Mouse (Mus musculus): ENCODE measurements around the gene Kcne1. TPM values are rescaled to one million over a fixed set of nuclear protein-coding genes. Genes with fewer than 3 reads are reported as not detected.

Gene Kcne1
- 34.3 and 37.4 TPM in 2 replicates for polyA plus RNA-seq (2012; rRNA removed)

DNA sequence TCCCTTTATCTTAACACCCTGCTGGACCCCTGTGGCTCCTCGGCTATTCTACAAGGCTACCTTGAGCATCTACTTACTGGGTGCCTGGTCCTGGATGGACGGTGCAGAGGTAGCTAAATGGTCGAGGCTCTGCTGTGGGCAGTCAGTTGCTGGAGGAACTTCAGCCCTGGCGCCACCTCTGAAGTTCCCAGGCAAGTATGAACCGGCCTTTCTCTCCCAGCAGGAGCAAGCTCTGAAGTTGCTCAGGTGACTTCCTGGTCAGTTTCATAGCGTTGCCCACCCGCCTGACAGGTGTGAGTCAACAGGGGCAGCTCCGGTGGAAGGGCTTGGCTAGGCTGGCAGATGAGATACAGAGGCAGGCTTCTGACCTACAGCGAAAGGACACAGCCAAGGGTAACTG, at the start of gene Kcne1:
Gene Kcne1, minus strand, starts transcription at position 240 of the 400 bp plus-strand sequence.
- DNase-seq = no peak
- Histone ChIP-seq H3K4me1 (ENCODE audit: control insufficient read depth, insufficient read depth, low read length) (no peaks in the 10 kb centered on the region), H3K27ac (ENCODE audit: insufficient read depth, low read depth, low read length) (no peak within 1 kb of the TSS), H3K36me3 (ENCODE audit: control insufficient read depth, insufficient read depth, low read length) (no peaks in the 10 kb centered on the region), H3K4me3 (ENCODE audit: insufficient read depth, low read depth, low read length) (no peak within 1 kb of the TSS), H3K27me3 (replicated peaks; ENCODE audit: control insufficient read depth, insufficient read depth, low read length) (no peaks in the 10 kb centered on the region)
- no peak for TF ChIP-seq CTCF (conservative IDR thresholded peaks at IDR 0.05; ENCODE audit: insufficient read depth, insufficient read length, low read depth, low read length)
- TF ChIP-seq POLR2A (IDR thresholded peaks at IDR 0.05; ENCODE audit: low read depth, low read length) = no peak
- 44% methylated on average over 9 of the region's 9 CpGs for WGBS

DNA sequence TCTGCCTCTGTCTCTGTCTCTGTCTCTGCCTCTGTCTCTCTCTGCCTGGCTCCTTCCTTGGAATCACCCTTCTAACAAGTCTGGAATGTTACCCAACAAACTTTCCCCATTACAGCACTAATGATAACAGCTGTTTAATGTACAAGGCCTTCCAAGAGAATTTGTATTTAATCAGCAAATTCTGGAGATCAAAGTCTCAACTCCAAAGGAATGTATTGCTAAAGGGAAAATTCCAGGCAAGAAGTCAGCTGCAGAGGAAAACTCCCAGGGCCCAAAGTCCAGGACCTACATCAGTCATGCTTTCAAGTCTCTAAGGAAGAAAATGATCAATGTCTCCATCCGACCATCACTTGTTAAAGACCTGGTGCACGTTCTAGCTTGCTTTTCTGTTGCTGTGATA, 48.6 kb upstream of the Kcne1 start:
- H3K36me3 ChIP-seq (ENCODE audit: control insufficient read depth, insufficient read depth, low read length) = no peaks in the 10 kb centered on the region
- 28% methylated on average over 2 of the region's 2 CpGs for whole genome bisulfite sequencing
- no peaks in the 10 kb centered on the region for H3K27me3 ChIP-seq (replicated peaks; ENCODE audit: control insufficient read depth, insufficient read depth, low read length)
- H3K4me1 ChIP-seq (ENCODE audit: control insufficient read depth, insufficient read depth, low read length) = peaks cover 26% of the 10 kb centered on the region
- TF ChIP-seq CTCF (conservative IDR thresholded peaks at IDR 0.05; ENCODE audit: insufficient read depth, insufficient read length, low read depth, low read length) = no peak
- TF ChIP-seq POLR2A (IDR thresholded peaks at IDR 0.05; ENCODE audit: low read depth, low read length) = no peak
- peak overlapping the region; percentile 94 for H3K27ac ChIP-seq (ENCODE audit: insufficient read depth, low read depth, low read length)
- DNase-seq = peak; percentile 89
- no peak overlapping the region for H3K4me3 ChIP-seq (ENCODE audit: insufficient read depth, low read depth, low read length)

DNA sequence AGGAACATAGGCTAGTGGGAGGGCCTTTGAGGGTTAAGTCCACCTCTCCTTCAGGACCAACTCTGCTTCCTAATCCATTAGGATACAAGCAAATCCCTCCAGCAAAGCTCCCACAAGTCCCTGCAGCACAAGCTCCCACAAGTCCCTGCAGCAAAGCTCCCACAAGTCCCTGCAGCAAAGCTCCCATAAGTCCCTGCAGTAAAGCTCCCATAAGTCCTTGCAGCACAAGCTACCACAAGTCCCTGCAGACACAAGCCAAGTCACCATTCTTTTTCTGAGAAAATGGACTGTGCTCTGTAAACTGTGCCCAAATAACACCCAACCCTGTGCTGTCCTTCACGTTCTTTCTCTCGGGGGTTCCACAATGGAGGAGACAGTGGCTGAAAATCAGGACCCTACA, 44.9 kb upstream of the Kcne1 start:
- Histone ChIP-seq H3K4me1 (ENCODE audit: control insufficient read depth, insufficient read depth, low read length) (peaks cover 26% of the 10 kb centered on the region), H3K4me3 (ENCODE audit: insufficient read depth, low read depth, low read length) (no peak overlapping the region), H3K36me3 (ENCODE audit: control insufficient read depth, insufficient read depth, low read length) (no peaks in the 10 kb centered on the region), H3K27ac (ENCODE audit: insufficient read depth, low read depth, low read length) (no peak overlapping the region), H3K27me3 (replicated peaks; ENCODE audit: control insufficient read depth, insufficient read depth, low read length) (no peaks in the 10 kb centered on the region)
- DNase-seq = no peak
- no peak for TF ChIP-seq POLR2A (IDR thresholded peaks at IDR 0.05; ENCODE audit: low read depth, low read length)
- 95% methylated on average over 2 of the region's 2 CpGs for WGBS

DNA sequence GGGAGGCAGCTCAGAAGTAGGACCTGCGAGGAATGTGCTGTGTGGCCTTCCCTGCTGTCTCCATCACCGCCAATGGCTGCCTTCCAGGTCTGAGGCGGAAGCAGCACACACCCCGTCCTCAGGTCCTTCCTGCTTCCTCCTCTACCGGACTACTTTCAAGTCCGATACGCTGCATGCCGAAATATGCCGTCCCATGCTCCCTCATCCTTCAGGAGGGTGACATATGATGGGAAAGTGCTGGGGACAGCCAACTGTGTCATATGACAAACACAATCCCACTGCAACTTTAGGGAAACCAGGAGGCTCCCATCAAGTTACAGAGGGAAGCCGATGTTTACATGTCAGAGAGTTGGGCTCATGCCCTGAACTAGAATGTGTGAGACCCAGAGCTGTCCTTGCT, 43.8 kb upstream of the Kcne1 start:
- TF ChIP-seq CTCF (conservative IDR thresholded peaks at IDR 0.05; ENCODE audit: insufficient read depth, insufficient read length, low read depth, low read length) (no peak), POLR2A (IDR thresholded peaks at IDR 0.05; ENCODE audit: low read depth, low read length) (no peak)
- Histone ChIP-seq H3K27ac (ENCODE audit: insufficient read depth, low read depth, low read length) (no peak overlapping the region), H3K36me3 (ENCODE audit: control insufficient read depth, insufficient read depth, low read length) (no peaks in the 10 kb centered on the region), H3K27me3 (replicated peaks; ENCODE audit: control insufficient read depth, insufficient read depth, low read length) (no peaks in the 10 kb centered on the region), H3K4me1 (ENCODE audit: control insufficient read depth, insufficient read depth, low read length) (peaks cover 19% of the 10 kb centered on the region), H3K4me3 (ENCODE audit: insufficient read depth, low read depth, low read length) (no peak overlapping the region)
- peak; percentile 51 for DNase-seq
- 53% methylated on average over 10 of the region's 10 CpGs for WGBS

DNA sequence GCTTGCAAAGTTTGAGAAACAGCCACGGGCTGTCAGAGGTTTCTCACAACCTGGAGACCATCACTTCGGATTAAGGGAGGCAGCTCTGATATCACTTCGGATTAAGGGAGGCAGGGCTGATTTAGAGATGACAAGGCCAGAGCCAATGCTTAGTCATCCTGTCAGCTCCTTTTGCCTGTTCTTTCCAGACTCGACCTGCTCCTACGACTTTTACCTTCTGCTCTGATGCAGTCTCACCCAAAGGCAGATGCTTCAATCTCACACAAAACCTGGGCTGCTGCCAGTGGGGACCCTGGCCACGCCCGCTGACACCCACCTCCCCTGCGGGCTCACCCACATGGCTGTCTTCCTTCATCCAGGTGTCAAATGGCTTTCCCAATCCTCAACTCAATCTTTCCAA, 42.9 kb upstream of the Kcne1 start:
- WGBS = 67% methylated on average over 8 of the region's 8 CpGs

DNA sequence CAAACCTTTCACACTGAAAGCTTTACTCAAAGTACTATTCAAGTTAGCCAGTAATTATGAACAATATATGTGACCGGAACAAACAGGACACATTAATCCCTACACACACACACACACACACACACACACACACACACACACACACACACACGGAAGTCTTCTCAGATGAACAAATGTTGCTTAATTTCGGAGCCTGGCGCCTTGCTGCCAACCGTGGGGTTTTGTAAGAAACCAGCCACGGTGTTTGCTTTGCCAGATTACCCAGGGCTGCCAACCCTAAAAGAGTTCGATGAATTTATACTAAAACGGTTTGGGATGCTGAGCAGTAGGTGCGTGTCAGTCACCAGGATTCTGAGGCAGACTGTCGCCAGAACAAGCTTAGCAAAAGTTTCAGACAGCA, 41.9 kb upstream of the Kcne1 start:
- no peak for DNase-seq
- TF ChIP-seq CTCF (conservative IDR thresholded peaks at IDR 0.05; ENCODE audit: insufficient read depth, insufficient read length, low read depth, low read length) = no peak
- no peak for TF ChIP-seq POLR2A (IDR thresholded peaks at IDR 0.05; ENCODE audit: low read depth, low read length)
- no peaks in the 10 kb centered on the region; the same call in 1 of the 2 replicates for H3K36me3 ChIP-seq (ENCODE audit: control insufficient read depth, insufficient read depth, low read length)
- H3K4me1 ChIP-seq (ENCODE audit: control insufficient read depth, insufficient read depth, low read length) = peaks cover 13% of the 10 kb centered on the region; the same call in 1 of the 2 replicates
- 82% methylated on average over 10 of the region's 10 CpGs for WGBS
- no peak overlapping the region for H3K27ac ChIP-seq (ENCODE audit: insufficient read depth, low read depth, low read length)
- H3K27me3 ChIP-seq (replicated peaks; ENCODE audit: control insufficient read depth, insufficient read depth, low read length) = no peaks in the 10 kb centered on the region
- H3K4me3 ChIP-seq (ENCODE audit: insufficient read depth, low read depth, low read length) = no peak overlapping the region

More for the DNA sequence above, 42.9 kb upstream of the Kcne1 start:
- H3K4me1 ChIP-seq (ENCODE audit: control insufficient read depth, insufficient read depth, low read length) = peaks cover 13% of the 10 kb centered on the region; the same call in 1 of the 2 replicates
- no peak for TF ChIP-seq CTCF (conservative IDR thresholded peaks at IDR 0.05; ENCODE audit: insufficient read depth, insufficient read length, low read depth, low read length)
- H3K4me3 ChIP-seq (ENCODE audit: insufficient read depth, low read depth, low read length) = no peak overlapping the region
- H3K27ac ChIP-seq (ENCODE audit: insufficient read depth, low read depth, low read length) = no peak overlapping the region
- no peaks in the 10 kb centered on the region for H3K27me3 ChIP-seq (replicated peaks; ENCODE audit: control insufficient read depth, insufficient read depth, low read length)
- no peak for DNase-seq
- H3K36me3 ChIP-seq (ENCODE audit: control insufficient read depth, insufficient read depth, low read length) = no peaks in the 10 kb centered on the region

DNA sequence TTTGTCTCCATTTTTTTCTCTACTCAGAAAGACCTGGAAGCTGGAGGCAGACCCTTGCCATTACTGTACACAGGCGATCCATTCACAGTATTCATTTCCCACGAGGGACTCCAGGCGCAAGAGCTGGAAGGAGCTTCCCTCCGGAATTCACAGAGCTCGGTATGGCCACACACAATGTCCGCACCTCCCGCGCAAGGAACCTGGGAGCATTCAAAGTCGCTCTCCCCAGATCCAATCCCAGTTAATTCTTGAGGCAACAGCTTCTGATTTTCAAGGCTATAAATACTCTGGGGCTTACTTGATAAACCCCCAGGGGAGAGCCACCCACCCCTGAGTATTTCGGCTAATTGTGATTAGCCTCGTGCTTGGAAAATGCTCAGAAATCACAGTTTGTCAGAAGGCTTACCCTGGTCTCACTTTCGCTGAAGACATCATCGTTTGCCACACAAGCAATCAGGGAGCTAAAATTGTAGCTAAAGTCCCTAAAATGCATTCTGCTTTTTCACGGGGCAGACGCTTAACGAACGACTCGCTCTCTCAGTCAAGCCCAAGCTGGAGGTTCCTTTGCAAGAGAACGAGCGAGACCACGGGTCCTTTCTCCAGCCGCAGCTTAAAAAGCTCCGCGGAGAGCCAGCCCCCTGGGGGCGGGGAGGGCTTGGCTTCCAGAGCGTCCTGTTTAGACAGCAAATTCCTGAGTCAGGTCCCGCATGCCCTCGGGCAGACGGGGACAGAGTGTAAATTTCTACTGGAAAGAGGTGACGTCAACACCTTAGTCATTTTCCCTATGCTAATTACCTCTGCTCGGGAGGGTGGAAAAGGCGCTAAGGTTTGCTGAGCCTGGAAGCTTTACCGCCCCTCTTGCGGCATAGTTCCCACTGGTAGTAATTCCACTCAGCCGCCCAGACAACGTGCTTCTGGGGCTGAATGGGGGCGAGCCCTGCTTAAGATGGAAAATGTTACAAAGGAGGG, 40.5 kb upstream of the Kcne1 start:
- 5% methylated on average over 37 of the region's 37 CpGs for WGBS
- Histone ChIP-seq H3K27ac (ENCODE audit: insufficient read depth, low read depth, low read length) (peak overlapping the region; percentile 76), H3K27me3 (replicated peaks; ENCODE audit: control insufficient read depth, insufficient read depth, low read length) (no peaks in the 10 kb centered on the region), H3K4me1 (ENCODE audit: control insufficient read depth, insufficient read depth, low read length) (peaks cover 16% of the 10 kb centered on the region; the same call in 1 of the 2 replicates), H3K36me3 (ENCODE audit: control insufficient read depth, insufficient read depth, low read length) (no peaks in the 10 kb centered on the region; the same call in 1 of the 2 replicates), H3K4me3 (ENCODE audit: insufficient read depth, low read depth, low read length) (peak overlapping the region; percentile 52)
- peak; percentile 98 for DNase-seq
- TF ChIP-seq POLR2A (IDR thresholded peaks at IDR 0.05; ENCODE audit: low read depth, low read length) (peak; percentile 76), CTCF (conservative IDR thresholded peaks at IDR 0.05; ENCODE audit: insufficient read depth, insufficient read length, low read depth, low read length) (no peak)
